Mouse (Mus musculus) testis, adult 10 weeks (tissue): ENCODE data around the gene Cox11. TPM values are rescaled to one million over a fixed set of nuclear protein-coding genes. Genes with fewer than 3 reads are reported as not detected.

Source experiments
- polyA plus RNA-seq: library from polyadenylated mRNA; stranded (reverse); fragments of 350-450 nt; fragmentation: Illumina TruSeq; extraction: RNeasy Lipid Tissue Mini Kit (QIAGEN cat#74804); gene quantifications from one replicate; pipeline ENCODE4 v1.2.3, GENCODE M21; 2014; ENCODE audit warnings: low read depth, low replicate concordance

Gene Cox11
- polyA plus RNA-seq: 49.8 TPM

DNA sequence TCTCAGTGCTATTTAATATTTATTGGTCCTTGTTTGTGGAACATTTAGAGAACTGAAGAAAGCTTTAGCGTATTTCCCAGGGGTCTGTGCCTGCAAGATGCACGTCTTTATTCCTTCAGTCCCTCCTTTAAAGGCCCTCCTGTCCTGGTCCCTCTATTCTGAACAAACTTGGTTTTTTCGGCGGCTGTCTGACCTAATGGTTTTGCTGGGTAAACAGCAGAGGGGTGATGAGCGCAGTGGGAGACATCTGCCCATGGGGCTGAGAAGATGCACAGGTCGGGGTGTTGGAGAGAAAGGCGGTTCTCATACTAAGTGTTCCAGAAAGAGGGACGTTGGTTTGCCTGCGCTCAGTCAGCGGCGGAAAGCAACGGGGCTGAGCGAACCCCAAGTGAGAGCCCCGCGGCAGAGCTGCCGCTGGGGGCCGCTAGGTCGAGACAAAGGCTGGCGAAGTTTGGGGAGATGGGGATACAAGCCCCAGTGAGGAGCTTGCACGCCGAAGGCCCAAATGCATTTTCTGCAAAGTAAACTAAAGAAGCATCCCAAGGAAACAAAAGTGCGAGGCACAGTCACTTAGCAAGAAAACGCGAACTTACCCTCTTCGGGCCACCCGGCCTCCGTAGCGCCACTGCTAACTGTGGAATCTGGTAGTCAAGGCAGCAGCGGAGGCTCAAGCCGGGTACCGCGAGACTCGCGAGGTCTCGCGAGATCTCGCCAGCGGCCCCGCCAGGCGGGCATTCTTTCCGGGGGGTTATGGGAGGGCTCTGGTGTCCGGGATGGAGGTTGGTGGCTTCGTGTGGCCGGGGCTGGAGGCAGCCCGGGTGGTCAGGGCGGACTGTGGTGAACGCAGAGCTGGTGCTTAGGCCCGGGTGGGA, at the start of gene Cox11, which contains the start of gene Stxbp4:
Gene Cox11, plus strand, starts transcription at position 734 of the 872 bp plus-strand sequence.
Gene Stxbp4, minus strand, starts transcription at position 645 of the 872 bp plus-strand sequence.

DNA sequence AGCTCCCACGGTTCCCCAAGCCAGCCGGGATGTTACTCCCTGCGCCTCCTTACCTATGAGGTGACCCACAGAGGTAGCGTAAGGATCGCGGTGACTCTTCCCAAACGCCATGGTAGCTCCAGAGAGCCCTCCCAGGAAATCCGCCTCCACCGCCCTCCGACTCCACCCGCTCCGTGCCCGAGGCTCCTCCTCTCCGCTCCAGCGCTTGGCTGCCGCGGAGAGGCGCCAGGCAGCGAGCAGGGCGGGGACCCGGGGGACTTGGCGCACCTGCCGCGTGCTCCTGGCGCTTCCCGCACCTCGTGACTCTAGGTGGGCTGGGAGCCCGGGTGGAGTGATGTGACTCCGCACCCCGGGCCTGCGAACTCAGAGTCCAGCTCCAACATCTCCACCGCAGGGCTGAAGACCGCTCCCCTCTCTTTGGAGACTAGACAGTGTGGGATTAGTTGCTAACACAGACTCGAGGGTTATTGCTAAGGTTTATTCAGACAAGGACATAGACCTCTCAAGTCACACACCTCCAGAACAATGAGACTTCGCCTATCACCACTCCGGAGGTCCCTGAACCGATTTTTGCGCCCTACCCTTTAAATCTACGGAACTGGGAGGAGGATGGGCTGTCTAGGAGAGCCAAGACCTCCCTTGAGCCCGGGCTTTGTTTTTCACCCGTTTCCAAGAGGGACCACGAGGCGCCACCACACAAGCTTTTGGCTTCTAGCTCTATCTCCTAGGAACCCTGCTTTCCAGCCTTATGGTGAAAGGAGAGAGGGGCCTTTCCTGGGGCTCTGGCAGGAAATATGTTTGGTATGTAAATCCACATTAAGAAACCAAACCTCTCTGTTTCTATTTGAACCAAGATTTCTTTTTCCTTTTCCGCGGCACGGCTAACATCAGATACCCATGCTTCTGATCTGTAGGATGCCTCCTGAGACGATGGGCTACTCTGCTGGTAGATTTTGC, 49.8 kb downstream of the Cox11 start, which contains the start of gene Tom1l1:
Gene Tom1l1, minus strand, starts transcription at position 907 of the 957 bp plus-strand sequence.

Other genes starting within 250 kb of the Cox11 start
- 1.7 TPM for gene Hlf, start 247.3 kb upstream of the Cox11 start, polyA plus RNA-seq
- gene Stxbp4, start 89 bp upstream of the Cox11 start, polyA plus RNA-seq: 8.1 TPM
- gene Tom1l1, start 50.2 kb downstream of the Cox11 start, polyA plus RNA-seq: 27.8 TPM